Mouse (Mus musculus) lung, adult 2 months (tissue): Measurements from ENCODE around the gene Spon1. TPM values are rescaled to one million over a fixed set of nuclear protein-coding genes. Genes with fewer than 3 reads are reported as not detected.

Source experiments
- DNase-seq: peaks from one replicate; pipeline ENCODE4 v3.0.0; 2022
- H3K4me1 ChIP-seq: fragments of 200-500 bp; 2 replicates; pipeline ENCODE4 v1.6.1; 2011; ENCODE audit warnings: low read length; ENCODE audit not compliant: control insufficient read depth, insufficient read depth
- H3K4me3 ChIP-seq: fragments of 200-500 bp; replicated peaks from 2 replicates; pipeline ENCODE3; 2011; ENCODE audit warnings: low read depth, mild to moderate bottlenecking, control low read depth, low read length; ENCODE audit errors: extremely low read depth
- CTCF ChIP-seq: fragments of 200-500 bp; IDR thresholded peaks from 2 replicates; pipeline ENCODE4 v1.5.1; 2011; ENCODE audit warnings: mild to moderate bottlenecking, low read length, control low read depth; ENCODE audit not compliant: insufficient read depth
- POLR2A ChIP-seq: fragments of 200-500 bp; IDR thresholded peaks from 2 replicates; pipeline ENCODE4 v1.6.1; 2011; ENCODE audit warnings: low read depth, mild to moderate bottlenecking, control low read depth, low read length, borderline replicate concordance; ENCODE audit errors: extremely low read depth
- WGBS: fragments of 180-500 bp; shearing (Covaris S2); methylation state at CpG from one replicate; pipeline ENCODE4 v1.1.7; 2018; 5-methylcytosine and 5-hydroxymethylcytosine counted together
- polyA plus RNA-seq: library from polyadenylated mRNA; depleted of rRNA; stranded (reverse); fragments of >200 nt; gene quantifications from 2 replicates; pipeline ENCODE4 v1.2.3, GENCODE M21; 2012

Spon1 gene
- polyA plus RNA-seq, 1 experiment = 86.6 TPM

- Histone ChIP-seq H3K4me1 (no peaks in the 10 kb centered on the region), H3K4me3 (no peak overlapping the region)
- TF ChIP-seq CTCF = no peak
- no peak for DNase-seq
- 70% methylated on average over 3 of the region's 3 CpGs for WGBS
Observed at GRCm38 (mm10) chr7:114027406-114027805, 261.6 kb downstream of the Spon1 start.

- WGBS = 87% methylated on average over 5 of the region's 5 CpGs
- TF ChIP-seq CTCF (no peak), POLR2A (no peak)
- H3K4me1 ChIP-seq = no peaks in the 10 kb centered on the region
- no peak overlapping the region for H3K4me3 ChIP-seq
- DNase-seq = no peak
Observed at GRCm38 (mm10) chr7:114028828-114029227, 263.0 kb downstream of the Spon1 start.

- Histone ChIP-seq H3K4me3 (no peak overlapping the region), H3K4me1 (no peaks in the 10 kb centered on the region)
- no peak for TF ChIP-seq POLR2A
- TF ChIP-seq CTCF = no peak
- WGBS = 61% methylated on average over 6 of the region's 6 CpGs
- no peak for DNase-seq
Observed at GRCm38 (mm10) chr7:114029596-114029995, 263.8 kb downstream of the Spon1 start.

- WGBS = 71% methylated on average over 4 of the region's 4 CpGs
- TF ChIP-seq CTCF = no peak
- TF ChIP-seq POLR2A = no peak
- Histone ChIP-seq H3K4me3 (no peak overlapping the region), H3K4me1 (no peaks in the 10 kb centered on the region)
- no peak for DNase-seq
Observed at GRCm38 (mm10) chr7:114037237-114037636, 271.4 kb downstream of the Spon1 start.

GRCm38 (mm10) chr7:114041349-114041748 is 275.6 kb downstream of the Spon1 start:
- Histone ChIP-seq H3K4me1 (no peaks in the 10 kb centered on the region), H3K4me3 (no peak overlapping the region)
- DNase-seq = no peak
- 82% methylated on average over 4 of the region's 4 CpGs for WGBS
- TF ChIP-seq POLR2A = no peak
- TF ChIP-seq CTCF = no peak

- WGBS = 62% methylated on average over 26 of the region's 26 CpGs
- TF ChIP-seq CTCF (no peak), POLR2A (no peak)
- Histone ChIP-seq H3K4me3 (no peak overlapping the region), H3K4me1 (no peaks in the 10 kb centered on the region)
- DNase-seq = no peak
Observed at GRCm38 (mm10) chr7:114042973-114043928, 277.5 kb downstream of the Spon1 start.

GRCm38 (mm10) chr7:114043929-114044549 is 278.2 kb downstream of the Spon1 start:
- H3K4me3 ChIP-seq = no peak overlapping the region
- WGBS = 31% methylated on average over 6 of the region's 6 CpGs
- TF ChIP-seq POLR2A = no peak
- no peak for TF ChIP-seq CTCF
- no peak for DNase-seq
- no peaks in the 10 kb centered on the region for H3K4me1 ChIP-seq

GRCm38 (mm10) chr7:114045814-114046213 is 280.0 kb downstream of the Spon1 start:
- Histone ChIP-seq H3K4me1 (no peaks in the 10 kb centered on the region), H3K4me3 (no peak overlapping the region)
- DNase-seq = no peak
- no peak for TF ChIP-seq CTCF
- TF ChIP-seq POLR2A = no peak
- WGBS = 66% methylated on average over 2 of the region's 2 CpGs

GRCm38 (mm10) chr7:114053720-114054119 is 287.9 kb downstream of the Spon1 start:
- 64% methylated on average over 4 of the region's 4 CpGs for WGBS
- DNase-seq = no peak
- H3K4me1 ChIP-seq = no peaks in the 10 kb centered on the region; the same call in 1 of the 2 replicates
- H3K4me3 ChIP-seq = no peak overlapping the region
- TF ChIP-seq CTCF (no peak), POLR2A (no peak)
